Mouse (Mus musculus) C2C12 (cell line): ENCODE data around the gene Dock4.

ENCODE experiments used
- CEBPB ChIP-seq: IDR thresholded peaks from one replicate; pipeline ENCODE4 v1.6.1; 2011; ENCODE audit warnings: low read depth, mild to moderate bottlenecking, control low read depth, moderate library complexity
- CTCF ChIP-seq: IDR thresholded peaks from one replicate; pipeline ENCODE4 v1.5.1; 2011; ENCODE audit not compliant: control insufficient read depth, insufficient read depth, insufficient read length
- MAX ChIP-seq: IDR thresholded peaks from one replicate; pipeline ENCODE4 v1.6.1; 2011; ENCODE audit warnings: mild to moderate bottlenecking, control low read depth
- MYOG ChIP-seq: IDR thresholded peaks from one replicate; pipeline ENCODE4 v1.6.1; 2011; ENCODE audit not compliant: control insufficient read depth, insufficient read length; ENCODE audit errors: extremely low read depth

DNA sequence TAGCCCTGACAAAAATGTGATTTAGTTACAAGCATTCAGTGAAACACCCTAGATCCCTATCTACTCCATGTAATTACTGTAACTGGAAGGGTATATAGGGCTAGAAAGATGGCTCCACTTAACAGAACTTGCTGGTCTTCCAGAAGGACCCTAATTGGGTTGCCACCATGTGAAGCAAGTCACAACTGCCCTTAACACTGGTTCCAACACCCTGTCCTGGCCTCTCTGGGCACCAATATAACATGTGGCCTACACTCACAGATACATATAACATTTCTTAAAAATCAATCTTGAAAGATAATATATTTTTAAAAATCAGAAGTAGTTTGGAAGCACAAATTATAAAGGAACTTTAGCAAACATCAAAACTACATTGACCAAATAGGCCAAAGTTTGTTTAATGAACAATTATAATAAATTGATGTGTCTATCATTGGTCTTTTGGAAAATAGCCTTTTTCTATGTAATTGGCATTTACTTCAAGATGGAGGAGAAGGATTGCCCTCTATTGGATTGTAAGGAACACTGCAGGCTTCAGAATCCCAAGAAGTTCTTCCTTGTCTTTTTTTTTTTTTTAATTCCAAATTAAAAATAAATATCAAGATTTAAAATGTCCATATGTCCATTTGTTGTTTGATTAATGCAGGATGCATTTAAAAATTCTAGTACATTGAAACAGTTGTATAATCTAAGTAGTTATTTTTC lies 369.1 kb downstream of the Dock4 start:
- TF ChIP-seq MYOG = no peak
- TF ChIP-seq CTCF = no peak
- no peak for TF ChIP-seq CEBPB
- no peak for TF ChIP-seq MAX
